Mouse (Mus musculus) T-helper 17 cell (primary cell): ENCODE data around the gene Qtrt2.

Source experiments
- in situ Hi-C, 2 experiments: fragments of 300-600 bp; cut with MboI, MseI; formaldehyde crosslinking; loops; 1 replicate in 1 of 2; 2 replicates in 1 of 2; pipeline ENCODE4 v1.15.1; 2025; ENCODE audit warnings: high pct_unique_total_duplicates in 2 of 2

Qtrt2 gene

DNA sequence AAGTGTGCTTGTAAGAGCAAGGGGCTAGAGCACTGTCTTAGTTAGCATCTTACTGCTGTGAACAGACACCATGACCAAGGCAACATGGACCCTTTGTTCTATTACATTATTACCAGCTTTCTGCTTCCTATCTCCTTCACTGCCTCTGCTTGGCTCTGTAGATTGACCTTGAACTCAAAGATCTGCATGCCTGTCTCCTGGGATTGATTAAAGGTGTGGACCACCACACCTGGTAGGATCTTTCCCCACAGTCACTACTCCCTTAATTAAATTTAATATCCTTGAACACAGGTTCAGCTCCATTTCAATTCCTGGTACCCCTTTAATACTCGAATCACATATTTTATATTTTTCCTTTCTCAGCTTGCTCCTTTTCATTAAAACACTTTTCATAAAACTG is 763 bp downstream of the Qtrt2 start:
- in situ Hi-C loops: no loop called here

DNA sequence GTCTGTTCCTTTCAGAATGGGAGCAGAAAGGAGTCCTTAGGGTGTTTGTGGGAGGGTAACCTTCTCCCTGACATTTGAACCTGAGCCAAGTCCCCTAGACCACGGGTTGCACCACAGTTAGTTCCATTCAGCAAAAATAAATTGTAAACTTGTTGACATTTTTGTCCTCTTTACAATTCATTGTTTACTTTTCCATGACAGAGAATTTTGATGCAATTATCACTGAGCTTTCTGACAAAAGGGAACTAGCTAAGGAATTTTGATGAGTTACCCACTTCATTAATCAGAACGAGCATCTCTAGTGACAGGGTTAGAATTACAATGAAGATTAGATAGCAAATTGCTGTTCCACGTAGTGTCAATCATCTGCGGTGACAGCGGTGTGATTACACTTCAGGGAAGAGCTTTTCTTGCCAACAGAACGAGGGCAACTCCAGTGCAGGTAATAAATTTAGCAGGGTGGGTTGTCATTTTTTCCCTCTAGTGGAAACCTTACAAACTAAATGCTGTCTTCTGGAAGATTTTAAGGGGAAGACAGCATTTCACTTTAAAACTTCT is 1.5 kb downstream of the Qtrt2 start:
- in situ Hi-C loops: no loop called here

DNA sequence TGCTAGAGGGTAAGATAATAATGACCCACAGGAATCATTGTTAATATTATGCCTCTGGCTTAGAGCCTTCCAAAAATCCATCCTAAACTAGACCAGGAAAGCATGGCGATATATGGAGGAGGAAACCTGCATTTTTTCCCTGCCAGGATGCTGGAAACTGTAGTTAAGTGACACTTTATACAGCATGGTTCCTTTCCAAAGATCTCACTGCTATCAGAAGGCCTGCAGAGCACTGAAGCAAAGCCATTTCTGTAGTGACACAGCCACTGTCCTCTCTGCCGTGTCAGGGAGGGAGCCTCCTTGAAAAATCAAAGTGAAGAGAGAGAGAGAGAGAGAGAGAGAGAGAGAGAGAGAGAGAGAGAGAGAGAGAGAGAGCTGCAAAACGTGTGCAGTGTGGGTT is 4.0 kb downstream of the Qtrt2 start:
- in situ Hi-C loops: no loop called here

DNA sequence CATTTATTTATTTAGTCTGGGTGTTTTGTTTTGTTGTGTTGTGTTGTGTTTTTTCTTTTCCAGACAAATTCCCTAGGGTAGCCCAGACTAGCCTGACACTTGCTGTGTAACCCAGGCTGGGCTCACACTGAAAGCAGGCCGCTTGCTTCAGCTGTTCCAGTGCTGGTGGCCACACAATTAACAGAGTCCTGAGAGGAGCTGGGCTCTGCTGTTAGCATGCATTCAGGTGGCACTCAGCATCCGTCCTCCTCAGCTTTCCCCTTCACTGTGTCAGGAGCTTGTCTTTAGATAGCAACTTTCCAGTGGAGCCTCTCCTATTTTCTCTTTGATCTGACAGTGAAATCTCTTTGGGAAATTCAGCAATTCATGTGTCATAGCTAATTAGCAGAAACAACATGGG is 4.6 kb downstream of the Qtrt2 start:
- in situ Hi-C loops: no loop called here

DNA sequence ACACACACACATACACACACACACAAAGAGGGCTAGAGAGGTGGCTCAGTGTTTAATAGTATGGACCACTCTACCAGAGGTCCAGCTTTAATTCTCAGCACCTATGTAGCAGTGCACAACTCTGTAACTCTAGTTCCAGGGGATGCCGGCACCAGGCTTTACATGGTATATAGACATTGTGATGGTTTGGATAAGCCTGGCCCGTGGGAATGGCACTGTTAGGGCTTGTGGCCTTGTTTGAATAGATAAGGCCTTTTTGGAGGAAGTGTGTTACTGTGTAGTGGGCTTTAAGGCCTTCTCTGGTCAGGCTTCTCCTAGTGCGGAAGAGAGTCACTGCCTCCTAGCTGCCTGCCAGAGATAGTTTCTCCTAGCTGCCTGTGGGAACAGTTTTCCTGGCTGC is 7.7 kb downstream of the Qtrt2 start:
- in situ Hi-C loops: no loop called here

DNA sequence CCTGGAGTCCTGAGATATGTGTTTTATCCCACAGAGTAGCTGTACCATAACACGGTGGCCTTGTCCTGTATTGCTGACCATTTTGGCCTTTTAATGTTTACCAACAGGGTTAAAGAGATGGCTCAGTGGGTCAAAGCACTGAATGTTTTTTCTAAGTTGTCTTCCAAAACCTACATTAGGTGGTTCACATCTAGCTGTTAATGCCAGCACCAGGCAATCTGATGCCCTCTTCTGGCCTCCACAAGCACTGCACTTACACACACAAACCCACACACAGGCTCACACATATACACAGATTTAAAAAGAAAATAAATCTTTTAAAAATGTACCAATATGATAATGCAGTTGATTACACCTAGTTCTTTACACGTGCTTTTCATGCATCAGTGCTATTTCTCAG is 17.7 kb downstream of the Qtrt2 start:
- in situ Hi-C loops: no loop called here

DNA sequence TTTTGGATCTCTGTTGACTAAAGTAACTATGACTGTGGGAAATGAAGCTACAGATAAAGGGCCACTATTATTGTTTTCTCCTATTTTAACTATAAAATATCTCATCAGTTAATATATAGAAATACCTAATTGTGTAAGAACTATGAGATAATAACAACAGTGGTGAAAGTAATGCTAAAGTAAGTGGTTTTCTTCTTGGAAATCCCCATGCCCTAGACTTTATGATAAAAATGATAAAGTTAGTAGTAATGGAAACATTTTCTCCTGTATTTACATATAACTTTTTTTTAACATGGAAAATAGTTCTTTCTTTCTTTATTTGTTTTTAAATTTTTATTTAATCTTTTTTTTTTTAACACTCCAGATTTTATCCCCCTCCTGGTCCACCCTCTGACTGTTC is 26.0 kb downstream of the Qtrt2 start:
- in situ Hi-C loops: no loop called here

DNA sequence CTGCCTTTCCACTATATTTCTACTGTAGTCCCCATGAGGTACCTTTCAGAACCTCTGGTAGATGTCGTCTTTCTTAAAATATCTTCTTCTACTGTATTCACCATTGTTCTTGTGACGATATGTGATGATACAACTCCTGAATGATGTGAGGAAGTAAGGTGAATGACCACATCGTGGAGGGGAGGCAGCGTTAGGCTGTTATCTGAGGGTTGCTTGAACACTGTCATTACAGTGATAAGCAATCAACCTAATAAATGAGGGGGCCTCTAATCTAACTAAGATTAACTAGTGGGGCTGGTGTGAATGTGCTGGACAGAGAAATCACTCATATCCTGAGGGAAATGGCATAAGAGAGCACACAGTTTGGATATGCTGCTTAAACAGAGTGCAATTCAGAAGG is 26.5 kb downstream of the Qtrt2 start:
- in situ Hi-C loops: no loop called here

DNA sequence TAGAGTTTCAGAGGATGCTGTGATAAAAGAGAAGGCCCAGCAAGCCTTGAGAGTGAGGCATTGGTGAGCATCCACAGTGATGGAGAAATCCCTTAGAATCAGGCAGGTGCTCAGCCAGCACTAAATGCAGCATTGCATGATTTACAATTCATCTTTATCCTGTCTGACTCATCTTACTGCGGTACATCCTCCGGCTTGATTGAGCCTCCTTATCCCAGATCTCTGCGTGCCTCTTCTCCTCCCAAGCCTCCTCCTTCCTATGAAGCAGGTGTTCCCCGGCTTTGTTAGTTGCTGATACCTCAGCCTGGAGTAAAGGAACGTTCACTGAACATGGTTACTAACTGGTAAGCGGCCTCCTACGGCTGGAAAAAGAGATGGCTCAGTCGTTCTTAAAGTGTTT is 32.1 kb downstream of the Qtrt2 start:
- in situ Hi-C loops: no loop called here

DNA sequence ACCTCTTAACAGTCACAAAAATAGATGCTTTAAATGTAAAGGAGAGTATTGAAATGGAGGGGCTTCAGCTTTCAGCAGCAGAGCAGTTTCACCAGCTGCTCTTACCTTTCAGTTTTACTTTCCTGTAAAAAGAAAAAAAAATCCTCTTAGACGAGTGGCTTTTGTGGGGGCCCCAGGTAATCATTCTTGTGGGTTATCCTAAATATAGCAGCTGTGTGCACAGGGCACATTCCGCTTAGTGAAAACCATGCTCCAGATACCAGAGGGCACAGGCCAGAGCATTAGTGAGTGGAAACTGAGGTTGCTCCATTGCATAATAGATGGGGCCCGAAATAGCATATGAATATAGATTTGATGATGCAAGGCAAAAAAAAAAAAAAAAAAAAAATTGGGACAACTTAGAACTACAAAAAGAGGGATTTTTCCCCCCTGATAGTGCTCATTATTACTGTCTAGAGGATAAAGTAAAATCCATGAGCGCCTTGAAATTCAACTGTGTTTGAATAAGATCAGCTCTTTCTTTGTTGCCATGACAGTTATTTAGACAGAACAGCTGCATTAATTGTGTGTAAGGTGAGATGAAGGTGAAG is 35.8 kb downstream of the Qtrt2 start:
- in situ Hi-C loops: no loop called here

DNA sequence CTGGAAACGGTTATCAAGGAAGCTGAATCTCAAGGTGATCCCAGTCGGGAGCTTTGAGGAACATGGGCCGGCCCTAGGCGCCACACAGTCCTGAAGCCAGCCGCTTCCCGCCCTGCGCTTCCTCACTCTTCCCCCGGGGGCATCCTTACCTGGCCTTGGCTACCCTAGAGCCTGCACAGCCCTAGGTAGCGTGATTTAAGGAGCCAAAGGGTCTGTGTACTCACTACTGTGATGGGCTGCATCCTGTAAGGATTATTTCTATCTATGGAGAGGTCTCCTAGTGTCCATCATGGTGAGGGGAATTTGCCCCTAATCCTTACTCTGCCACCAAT is 36.6 kb downstream of the Qtrt2 start:
- in situ Hi-C loops: no loop called here

DNA sequence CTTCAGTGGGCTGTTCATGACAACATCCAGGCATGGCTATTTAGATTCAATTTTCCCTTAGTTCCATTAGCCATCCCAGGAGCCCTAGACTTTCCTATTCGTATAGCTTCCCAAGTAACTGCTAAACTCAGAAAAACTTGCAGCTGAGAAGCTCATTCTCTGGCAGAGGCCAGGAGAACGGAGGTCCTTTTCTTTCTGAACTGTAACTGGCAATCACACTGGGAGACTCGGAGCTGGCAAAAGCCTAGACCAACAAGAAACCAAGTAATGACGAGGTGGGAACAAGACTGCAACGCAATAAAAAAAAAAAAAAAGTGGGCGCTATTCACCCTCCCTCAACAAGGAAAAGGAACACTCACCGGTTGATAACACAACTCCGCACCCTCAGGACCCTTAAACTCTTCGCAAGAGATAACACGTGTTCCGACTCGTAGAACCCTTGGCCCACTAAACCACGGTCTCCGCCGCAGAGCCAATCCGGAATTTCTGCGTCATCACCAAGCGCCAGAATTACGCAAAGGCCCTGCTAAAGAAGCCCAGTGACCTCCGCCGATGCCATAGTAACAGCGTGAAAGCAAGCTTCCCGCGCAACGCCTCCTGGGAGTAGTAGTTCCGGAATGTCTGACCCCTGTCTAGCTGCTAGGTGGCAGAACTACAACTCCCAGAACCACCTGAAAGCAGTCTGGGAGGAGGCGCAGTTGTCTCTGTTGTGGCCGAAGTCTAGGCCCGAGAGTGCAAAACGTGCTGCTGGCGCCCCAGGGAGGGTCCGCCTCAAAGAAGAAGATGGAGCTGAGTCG is 37.2 kb downstream of the Qtrt2 start, which contains the start of gene Ccdc191:
Ccdc191 (plus strand) TSS at position 593 of the 797 bp plus-strand sequence.
- in situ Hi-C loops: loop anchor here in 1 of 2 experiments (10.0 kb wide), 1 partner anchor 1005 kb away; no protein-coding TSS in a partner anchor

DNA sequence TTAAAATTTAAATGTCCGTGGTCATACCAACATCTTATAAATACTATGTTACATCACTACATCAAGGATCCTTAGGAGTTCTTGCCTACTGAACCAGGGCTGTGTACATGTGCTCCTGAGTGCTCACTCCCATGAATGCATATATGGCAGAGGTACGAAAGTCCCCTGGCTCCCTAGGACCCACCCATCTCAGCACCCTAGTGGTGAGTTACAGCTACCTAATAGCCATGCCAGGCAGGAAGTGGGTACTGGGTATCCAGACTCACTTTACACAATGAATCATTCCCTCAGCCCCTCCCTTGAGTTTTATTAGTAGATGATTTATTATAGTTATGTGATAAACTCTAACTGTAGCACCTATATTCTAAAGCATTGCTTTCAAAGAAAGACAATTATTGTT is 44.3 kb downstream of the Qtrt2 start:
- in situ Hi-C loops: loop anchor here in 1 of 2 experiments (10.0 kb wide), 1 partner anchor 998 kb away; no protein-coding TSS in a partner anchor

DNA sequence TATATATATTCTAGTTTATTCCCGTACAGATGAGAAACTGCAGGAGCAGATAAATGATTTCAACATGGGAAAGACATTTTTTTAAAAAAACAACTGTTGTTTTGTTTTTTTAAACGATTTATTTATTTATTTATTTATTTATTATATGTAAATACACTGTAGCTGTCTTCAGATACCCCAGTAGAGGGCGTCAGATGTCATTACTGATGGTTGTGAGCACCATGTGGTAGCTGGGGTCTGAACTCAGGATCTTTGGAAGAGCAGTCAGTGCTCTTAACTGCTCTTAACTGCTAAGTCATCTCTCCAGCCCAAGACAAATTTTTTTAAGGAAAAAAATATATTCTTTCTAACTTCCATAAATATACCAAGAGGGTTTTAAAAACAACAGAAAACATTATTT is 45.0 kb downstream of the Qtrt2 start:
- in situ Hi-C loops: loop anchor here in 1 of 2 experiments (10.0 kb wide), 1 partner anchor 997 kb away; no protein-coding TSS in a partner anchor

DNA sequence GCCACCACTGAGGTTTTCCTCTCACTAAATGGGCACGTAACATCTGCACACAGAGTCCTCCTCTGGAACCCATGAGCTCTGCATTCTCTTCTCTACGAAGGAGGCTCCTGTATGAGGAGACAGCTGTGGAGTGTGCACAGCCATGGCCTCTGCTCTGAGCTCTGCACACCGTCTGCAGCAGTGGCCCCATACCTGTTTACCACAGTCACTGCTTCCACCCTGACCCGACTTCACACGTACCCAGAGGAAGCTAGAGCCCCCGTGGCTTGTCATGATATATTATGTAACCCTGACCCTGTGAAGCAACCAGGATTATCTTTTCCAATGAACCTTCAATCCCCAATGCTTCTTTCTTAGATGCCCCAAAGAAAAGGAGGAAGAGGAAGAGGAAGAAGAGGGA is 46.8 kb downstream of the Qtrt2 start:
- in situ Hi-C loops: loop anchor here in 1 of 2 experiments (10.0 kb wide), 1 partner anchor 995 kb away; no protein-coding TSS in a partner anchor

DNA sequence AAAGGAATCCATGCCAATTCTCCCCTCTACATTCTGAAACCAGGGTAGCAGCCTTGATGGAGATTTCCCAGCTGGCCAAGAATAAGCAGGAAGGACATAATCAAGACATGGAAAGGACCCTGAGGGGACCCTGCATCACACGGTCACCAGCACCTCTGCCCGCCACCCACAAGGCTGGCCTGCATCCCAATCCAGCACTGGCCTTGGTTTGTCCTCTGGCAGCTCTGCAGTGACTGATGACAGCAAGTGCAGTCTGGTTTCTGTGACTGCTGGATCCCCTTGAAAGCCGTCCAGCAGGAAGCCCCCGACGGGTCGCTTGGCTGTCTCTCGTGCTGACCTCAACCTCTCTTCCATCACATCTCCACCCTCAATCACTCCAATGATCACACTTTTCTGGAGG is 55.2 kb downstream of the Qtrt2 start:
- in situ Hi-C loops: no loop called here

DNA sequence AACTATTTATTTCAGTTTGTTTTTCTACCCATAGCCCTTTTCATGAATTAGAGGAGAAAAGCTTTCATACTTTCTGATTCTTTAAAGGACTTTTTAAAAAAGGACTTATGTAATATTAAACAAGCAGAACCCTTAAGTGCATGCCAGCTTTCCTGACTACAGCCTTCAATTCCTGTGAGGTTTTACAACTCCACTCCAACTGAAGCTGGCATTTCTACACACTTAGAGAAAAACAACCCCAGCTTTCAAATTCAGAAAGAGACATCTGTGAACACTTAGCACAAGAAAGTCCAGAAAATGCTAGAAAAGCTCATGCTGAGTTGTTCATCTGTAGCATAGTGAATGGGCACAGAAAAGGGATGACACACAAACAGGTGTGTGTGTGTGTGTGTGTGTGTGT is 56.8 kb downstream of the Qtrt2 start:
- in situ Hi-C loops: no loop called here

DNA sequence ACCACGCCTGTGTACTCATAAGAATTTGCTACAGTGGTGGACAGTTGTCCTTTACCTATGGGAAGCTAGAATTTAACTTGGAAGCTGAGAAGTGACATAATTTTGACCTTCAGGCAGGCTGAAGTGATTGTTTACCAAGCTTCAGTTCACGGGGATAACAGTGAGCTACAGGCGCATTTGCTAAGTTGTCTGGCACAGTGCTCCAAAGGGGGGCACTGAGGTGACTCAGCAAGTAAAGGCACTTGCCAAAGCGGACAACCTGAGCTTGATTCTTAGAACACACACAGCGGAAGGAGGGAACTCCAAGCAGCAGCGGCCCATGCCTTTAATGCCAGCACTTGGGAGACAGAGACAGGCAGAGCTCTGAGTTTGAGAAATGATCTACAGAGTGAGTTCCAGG is 66.0 kb downstream of the Qtrt2 start:
- in situ Hi-C loops: no loop called here

DNA sequence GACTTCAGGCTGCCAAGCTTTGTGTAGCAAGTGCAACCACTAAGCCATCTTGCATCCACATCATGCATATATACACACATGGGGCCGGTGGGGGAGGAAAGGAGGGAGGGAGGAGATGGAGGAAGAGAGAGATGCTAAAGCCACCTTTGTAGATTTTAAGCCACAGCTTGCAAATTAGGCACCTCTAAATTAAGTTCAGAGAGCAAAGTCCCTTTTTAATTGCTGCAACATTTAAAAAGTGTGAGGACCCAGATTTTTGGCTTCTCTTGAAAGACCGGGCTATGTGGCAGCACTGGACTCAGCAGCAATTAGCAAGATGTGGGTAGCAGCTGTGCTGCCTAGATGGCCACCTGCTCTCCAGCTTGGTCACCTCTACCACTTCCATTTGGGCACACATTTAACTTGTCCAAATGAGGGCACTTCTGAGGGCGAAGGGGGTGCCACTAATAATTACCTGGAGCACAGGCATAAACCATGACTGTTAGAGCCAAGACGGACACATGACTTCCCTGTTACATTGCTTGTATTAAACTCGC is 67.6 kb downstream of the Qtrt2 start:
- in situ Hi-C loops: no loop called here

DNA sequence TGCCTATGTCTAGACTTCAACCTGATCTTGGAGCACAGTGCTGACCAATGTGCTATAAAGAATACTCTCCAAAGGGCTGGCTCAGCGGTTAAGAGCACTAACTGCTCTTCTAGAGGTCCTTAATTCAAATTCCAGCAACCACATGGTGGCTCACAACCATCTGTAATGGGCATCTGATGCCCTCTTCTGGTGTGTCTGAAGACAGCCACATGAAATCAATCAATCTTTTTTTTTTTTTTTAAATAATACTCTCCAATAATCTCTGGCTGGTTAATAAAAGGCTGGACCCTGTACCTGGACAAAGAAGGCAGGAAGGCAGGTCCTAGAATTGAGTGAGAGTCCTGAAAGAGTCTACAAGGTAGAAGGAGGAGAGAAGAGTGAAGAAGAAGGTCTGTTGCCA is 76.8 kb downstream of the Qtrt2 start:
- in situ Hi-C loops: no loop called here

DNA sequence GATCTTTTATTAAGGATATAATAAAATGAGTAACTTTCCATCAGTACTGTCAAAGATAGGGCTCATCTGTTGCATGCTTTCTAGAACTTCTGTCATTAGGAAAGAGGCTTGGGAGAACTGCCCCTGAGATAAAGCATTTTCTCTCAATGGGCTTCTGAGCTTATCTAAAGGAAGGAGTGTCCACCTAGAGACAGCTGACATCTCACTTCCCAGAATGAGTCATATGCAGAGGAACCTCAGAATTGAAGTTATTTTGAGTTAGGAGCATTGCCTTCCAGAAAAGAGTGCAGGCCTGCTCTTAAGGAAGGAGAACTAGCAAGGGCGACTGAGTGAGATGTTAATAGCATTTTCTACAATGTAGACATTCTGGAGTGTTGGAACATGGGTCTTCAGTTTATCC is 85.4 kb downstream of the Qtrt2 start:
- in situ Hi-C loops: no loop called here

DNA sequence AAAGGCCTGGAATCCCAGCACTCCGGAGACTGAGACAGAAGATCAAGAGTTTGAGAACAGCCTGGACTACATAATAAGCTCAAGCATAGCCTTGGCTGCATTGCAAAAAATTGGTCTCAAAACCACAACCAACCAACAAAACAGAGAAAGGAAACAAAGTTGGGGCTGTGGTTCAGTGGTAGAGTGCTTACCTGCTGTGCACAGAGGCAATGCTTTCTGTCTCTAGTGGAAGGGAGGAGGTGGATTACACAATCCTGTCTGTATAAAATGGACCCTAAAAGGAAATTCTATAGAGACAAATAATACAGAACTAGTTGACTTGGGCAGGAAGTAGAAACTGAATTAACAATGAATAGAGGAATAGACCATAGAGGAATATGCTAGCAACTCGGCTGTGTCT is 94.7 kb downstream of the Qtrt2 start:
- in situ Hi-C loops: no loop called here

DNA sequence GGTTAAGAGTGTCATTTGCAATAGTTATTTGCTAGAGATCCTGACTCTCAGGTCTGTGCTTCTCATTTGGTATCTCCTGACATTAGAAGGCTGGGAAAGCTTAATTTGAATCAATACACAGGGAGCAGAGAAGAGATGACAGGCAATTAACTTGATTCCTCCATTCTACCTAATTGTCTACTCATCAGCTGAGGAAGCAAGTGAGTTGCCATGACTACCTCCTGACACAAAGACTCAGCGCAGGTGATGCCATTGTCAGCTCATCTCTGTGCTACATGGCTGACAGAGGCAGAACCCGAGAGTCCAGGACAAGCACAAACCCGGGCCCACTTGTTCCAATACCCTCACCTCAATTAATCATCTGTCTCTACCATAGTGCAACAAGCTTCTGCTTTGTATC is 99.1 kb downstream of the Qtrt2 start:
- in situ Hi-C loops: no loop called here
